Mouse (Mus musculus) kidney, postnatal 0 days (tissue): Measurements from ENCODE around the gene Ell2. TPM values are rescaled to one million over a fixed set of nuclear protein-coding genes. Genes with fewer than 3 reads are reported as not detected.

Experiments
- ATAC-seq: fragments of 200-750 bp; cut with Nextera tagmentation; replicated peaks from 2 replicates; pipeline ENCODE4 v1.8.0; 2017; ENCODE audit warnings: low read depth, moderate number of reproducible peaks, moderate TSS enrichment, moderate library complexity; ENCODE audit not compliant: low FRiP score
- DNase-seq: peaks from one replicate; pipeline ENCODE4 v3.0.0-alpha.2; 2016; ENCODE audit warnings: low spot score
- H3K27ac ChIP-seq: fragments of 300-500 bp; sonication (generic); 2 replicates; pipeline ENCODE4 v1.5.1; 2014; ENCODE audit warnings: mild to moderate bottlenecking
- H3K27me3 ChIP-seq: fragments of 300-500 bp; sonication (generic); 2 replicates; pipeline ENCODE4 v1.6.1; 2014; ENCODE audit warnings: low read length, mixed read lengths; ENCODE audit not compliant: insufficient read depth
- H3K36me3 ChIP-seq: fragments of 300-500 bp; sonication (generic); 2 replicates; pipeline ENCODE4 v1.6.1; 2014; ENCODE audit warnings: low read length, mixed read lengths; ENCODE audit not compliant: insufficient read depth
- H3K4me1 ChIP-seq: fragments of 300-500 bp; sonication (generic); replicated peaks from 2 replicates; pipeline ENCODE4 v1.6.1; 2014; ENCODE audit warnings: antibody characterized with exemption, low read length, mixed read lengths; ENCODE audit not compliant: insufficient read depth
- H3K4me2 ChIP-seq: fragments of 300-500 bp; sonication (generic); 2 replicates; pipeline ENCODE4 v1.6.1; 2014; ENCODE audit warnings: mild to moderate bottlenecking, low read length, moderate library complexity, mixed read lengths
- H3K4me3 ChIP-seq: fragments of 300-500 bp; sonication (generic); replicated peaks from 2 replicates; pipeline ENCODE4 v1.5.1; 2014; ENCODE audit warnings: low read depth, low read length
- H3K9ac ChIP-seq: fragments of 300-500 bp; sonication (generic); 2 replicates; pipeline ENCODE4 v1.6.1; 2014; ENCODE audit warnings: low read depth, low read length
- H3K9me3 ChIP-seq: fragments of 300-500 bp; sonication (generic); replicated peaks from 2 replicates; pipeline ENCODE4 v1.6.1; 2016; ENCODE audit warnings: low read length, inconsistent platforms, mixed read lengths
- CTCF ChIP-seq: IDR thresholded peaks from 2 replicates; pipeline ENCODE4 v1.5.1; 2016; ENCODE audit warnings: antibody characterized with exemption, low read depth, mild to moderate bottlenecking, moderate library complexity
- WGBS: fragments of 180-500 bp; shearing (Covaris S2); extraction: QIAGEN DNeasy Blood & Tissue Kit; methylation state at CpG from one replicate; pipeline ENCODE4 v1.1.7; 2014; 5-methylcytosine and 5-hydroxymethylcytosine counted together
- polyA plus RNA-seq: library from polyadenylated mRNA; unstranded; fragments of >200 nt; fragmentation: Nextera tagmentation; extraction: Ambion mirVana; gene quantifications from 2 replicates; pipeline ENCODE4 v1.2.1, GENCODE M21; 2015

Ell2 gene
- polyA plus RNA-seq, 1 experiment from 2014 or later: 5.8 TPM

DNA sequence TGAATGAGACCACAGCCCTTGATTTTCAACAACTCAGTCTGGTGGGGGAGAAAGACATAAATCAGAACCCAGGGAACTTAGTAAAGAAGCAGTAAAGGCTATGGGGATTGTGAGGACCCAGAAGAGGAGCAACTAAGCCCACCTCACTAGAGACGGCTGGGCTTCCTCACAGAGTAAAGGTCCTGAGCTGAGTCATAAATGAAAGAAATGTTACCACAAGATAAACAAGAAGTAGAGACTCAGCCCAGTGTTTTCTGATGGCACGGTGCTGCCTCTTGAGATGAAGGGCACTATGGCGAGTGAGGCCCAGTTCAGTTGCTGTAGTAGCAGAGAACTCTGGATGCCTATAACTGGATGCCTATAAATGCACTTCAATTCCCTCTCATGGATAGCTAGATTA is 32.4 kb downstream of the Ell2 start:
- H3K9me3 ChIP-seq: no peaks in the 10 kb centered on the region
- no peak for TF ChIP-seq CTCF
- H3K27me3 ChIP-seq: no peaks in the 10 kb centered on the region
- no peak overlapping the region for H3K27ac ChIP-seq
- 39% methylated on average over 3 of the region's 3 CpGs for WGBS
- ATAC-seq: no peak
- DNase-seq: no peak
- H3K4me2 ChIP-seq: no peak overlapping the region
- no peak overlapping the region for H3K4me3 ChIP-seq
- H3K9ac ChIP-seq: no peak overlapping the region
- H3K4me1 ChIP-seq: 0 out of 2 replicates have a peak, but pooled peaks cover 5% of the 10 kb centered on the region
- H3K36me3 ChIP-seq: no peaks in the 10 kb centered on the region

GRCm38 (mm10) chr13:75740018-75740417 is 33.5 kb downstream of the Ell2 start:
- no peak overlapping the region for H3K4me3 ChIP-seq
- no peaks in the 10 kb centered on the region for H3K27me3 ChIP-seq
- no peaks in the 10 kb centered on the region for H3K36me3 ChIP-seq
- DNase-seq (no peak), ATAC-seq (no peak)
- no peaks in the 10 kb centered on the region for H3K9me3 ChIP-seq
- 71% methylated on average over 3 of the region's 3 CpGs for WGBS
- no peak overlapping the region for H3K27ac ChIP-seq
- H3K4me2 ChIP-seq: no peak overlapping the region
- 0 out of 2 replicates have a peak, but pooled peaks cover 5% of the 10 kb centered on the region for H3K4me1 ChIP-seq
- TF ChIP-seq CTCF: no peak
- H3K9ac ChIP-seq: no peak overlapping the region

GRCm38 (mm10) chr13:75741119-75741518 is 34.6 kb downstream of the Ell2 start:
- Histone ChIP-seq H3K4me1 (0 out of 2 replicates have a peak, but pooled peaks cover 5% of the 10 kb centered on the region), H3K4me2 (no peak overlapping the region), H3K27ac (no peak overlapping the region), H3K4me3 (no peak overlapping the region), H3K36me3 (no peaks in the 10 kb centered on the region), H3K27me3 (no peaks in the 10 kb centered on the region), H3K9ac (no peak overlapping the region), H3K9me3 (no peaks in the 10 kb centered on the region)
- WGBS: 86% methylated on average over 3 of the region's 3 CpGs
- DNase-seq (no peak), ATAC-seq (no peak)
- no peak for TF ChIP-seq CTCF

DNA sequence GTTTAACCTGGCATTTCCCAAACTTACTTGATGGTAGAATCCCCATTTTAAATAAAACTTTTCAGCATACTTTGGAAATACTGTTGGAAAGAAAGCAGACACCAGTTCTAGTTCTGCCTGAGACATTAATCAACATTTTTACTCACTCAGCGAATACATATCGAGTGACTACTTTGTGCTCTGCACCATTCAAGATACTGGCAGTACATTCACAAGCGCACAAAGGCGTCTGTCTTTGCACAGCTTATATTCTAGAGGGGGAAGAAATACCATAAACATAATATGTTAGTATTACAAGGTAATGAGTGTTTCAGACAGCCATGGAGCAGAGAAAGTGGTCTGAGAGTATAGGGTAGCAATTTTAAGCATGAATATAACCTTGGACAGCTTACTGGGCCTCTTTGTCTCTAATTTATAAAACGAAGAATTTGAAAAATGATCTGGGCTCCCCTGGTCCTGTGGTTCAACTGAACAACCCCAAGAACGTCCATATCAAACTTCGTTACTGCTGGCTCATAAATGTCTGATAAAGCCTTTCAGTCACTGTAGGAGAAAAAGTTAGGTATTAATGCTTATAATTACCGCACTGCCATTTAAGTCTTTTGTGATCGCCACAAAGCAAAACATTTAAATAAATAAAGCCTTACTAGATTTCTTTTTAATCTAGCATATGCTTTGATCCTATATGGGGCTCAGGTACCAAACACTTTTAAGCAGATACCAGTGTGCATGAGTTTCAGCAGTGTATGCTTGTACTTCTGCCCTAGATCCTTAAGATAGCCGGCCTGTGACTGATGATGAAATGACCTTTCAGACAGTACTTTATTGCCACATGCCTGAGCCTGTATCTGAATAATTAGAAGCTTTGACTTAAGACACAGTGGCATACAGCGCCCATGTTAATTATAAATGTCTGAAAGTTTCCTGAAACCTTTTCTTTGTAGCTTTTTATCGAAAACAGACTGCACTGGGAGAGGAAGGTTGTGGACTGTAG is 35.5 kb downstream of the Ell2 start:
- ATAC-seq: no peak
- no peak for DNase-seq
- H3K4me2 ChIP-seq: no peak overlapping the region
- no peaks in the 10 kb centered on the region for H3K27me3 ChIP-seq
- 74% methylated on average over 12 of the region's 12 CpGs for WGBS
- H3K4me1 ChIP-seq: 0 out of 2 replicates have a peak, but pooled peaks cover 5% of the 10 kb centered on the region
- no peak overlapping the region for H3K9ac ChIP-seq
- H3K36me3 ChIP-seq: no peaks in the 10 kb centered on the region
- H3K27ac ChIP-seq: no peak overlapping the region
- TF ChIP-seq CTCF: no peak
- H3K4me3 ChIP-seq: no peak overlapping the region
- no peaks in the 10 kb centered on the region for H3K9me3 ChIP-seq

DNA sequence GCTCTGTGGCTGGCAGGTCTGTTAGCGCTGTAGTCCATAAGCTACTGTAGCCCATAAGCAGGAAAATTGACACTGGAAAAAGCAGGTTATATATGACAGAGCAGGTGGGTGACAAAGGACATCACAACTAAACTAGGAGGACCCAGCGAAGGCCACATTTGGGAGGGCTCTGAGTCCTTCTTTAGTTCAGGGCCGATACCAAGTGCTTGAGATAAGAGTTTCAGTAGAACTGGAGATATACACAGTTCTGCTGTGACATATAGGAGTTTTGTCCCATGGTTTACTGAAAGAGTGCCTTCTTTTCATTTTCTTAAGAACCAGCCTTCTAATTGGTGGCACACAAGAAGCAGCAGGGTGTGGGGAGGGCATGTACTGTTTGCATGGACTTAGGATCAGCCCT is 36.4 kb downstream of the Ell2 start:
- TF ChIP-seq CTCF: no peak
- no peak overlapping the region for H3K4me3 ChIP-seq
- whole genome bisulfite sequencing: 98% methylated on average over 3 of the region's 3 CpGs
- H3K4me1 ChIP-seq: 0 out of 2 replicates have a peak, but pooled peaks cover 5% of the 10 kb centered on the region
- H3K9ac ChIP-seq: no peak overlapping the region
- no peak overlapping the region for H3K4me2 ChIP-seq
- no peak for DNase-seq
- no peak overlapping the region for H3K27ac ChIP-seq
- no peaks in the 10 kb centered on the region for H3K36me3 ChIP-seq
- H3K27me3 ChIP-seq: no peaks in the 10 kb centered on the region
- H3K9me3 ChIP-seq: no peaks in the 10 kb centered on the region
- no peak for ATAC-seq

DNA sequence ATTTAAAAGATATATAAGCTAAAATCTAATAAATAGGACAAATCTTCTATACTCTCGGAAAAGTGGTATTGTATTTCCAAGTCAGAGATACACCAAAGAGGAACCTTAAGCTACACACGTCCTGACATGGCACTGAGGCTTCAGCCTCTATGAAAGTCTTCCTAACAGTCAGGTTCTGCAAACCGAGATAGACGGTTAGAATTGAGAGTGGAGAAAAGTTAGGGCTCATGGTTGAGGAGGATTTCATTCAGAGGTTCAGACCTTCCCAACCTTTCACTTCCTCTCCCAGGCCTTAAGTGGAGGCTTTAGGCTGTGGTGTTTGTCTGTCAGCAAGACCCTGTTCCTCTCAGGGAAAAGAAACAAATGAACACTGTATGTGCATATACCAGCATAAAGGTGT is 37.5 kb downstream of the Ell2 start:
- 88% methylated on average over 4 of the region's 4 CpGs for WGBS
- TF ChIP-seq CTCF: no peak

More for the DNA sequence above, 37.5 kb downstream of the Ell2 start:
- no peak overlapping the region for H3K4me2 ChIP-seq
- H3K27ac ChIP-seq: no peak overlapping the region
- DNase-seq (no peak), ATAC-seq (no peak)
- no peaks in the 10 kb centered on the region for H3K27me3 ChIP-seq
- H3K36me3 ChIP-seq: no peaks in the 10 kb centered on the region
- no peak overlapping the region for H3K9ac ChIP-seq
- H3K9me3 ChIP-seq: no peaks in the 10 kb centered on the region
- no peak overlapping the region for H3K4me3 ChIP-seq
- H3K4me1 ChIP-seq: 0 out of 2 replicates have a peak, but pooled peaks cover under 1% of the 10 kb centered on the region
